8 mouse cellular contexts compared by ENCODE assay signal in the genomic region with DNA sequence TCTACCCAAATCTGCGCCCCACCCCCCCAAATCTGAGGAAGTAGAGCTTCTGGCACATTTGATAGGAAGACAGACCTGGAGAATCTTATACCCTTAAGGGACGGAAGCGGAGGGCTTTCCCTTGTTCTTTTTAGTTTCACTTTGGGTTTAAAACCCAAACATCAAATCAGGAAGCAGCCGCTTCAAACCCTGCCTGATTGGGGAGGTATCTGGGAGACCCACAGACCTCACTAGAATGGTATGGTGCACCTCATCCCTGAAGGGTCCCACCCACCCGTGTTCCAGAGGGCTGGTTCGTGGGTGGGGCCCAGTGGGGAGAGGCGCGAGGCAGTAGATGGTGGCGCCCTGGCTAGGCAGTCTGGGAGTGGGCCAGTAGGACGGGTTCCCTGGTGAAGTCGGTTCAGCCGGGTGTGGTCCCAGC. TPM values are rescaled to one million over a fixed set of nuclear protein-coding genes. Genes with fewer than 3 reads are reported as not detected.
DNase-seq lines count a peak whose midpoint lies in the region; TF ChIP-seq lines count a peak whose summit lies in the region.

No protein-coding gene starts in this region.

- DNase-seq in adrenal gland, postnatal 14 days: peak; percentile 39
- DNase-seq in adrenal gland, postnatal 36 days: no peak
- peak; percentile 43 for DNase-seq in urinary bladder, postnatal 14 days (ENCODE audit: low spot score)
- no peak for DNase-seq in urinary bladder, adult 2 months (ENCODE audit: low spot score)
- DNase-seq in liver, adult 2 months (ENCODE audit: extremely low read depth, low read depth, low spot score): no peak
- peak; percentile 25 to 74 for DNase-seq in spleen, postnatal 4 days (ENCODE audit: low spot score in 2 of 2)
- DNase-seq in c-Kit-positive CD71-positive TER-119-positive erythroid progenitor cells, embryonic 14.5 days (ENCODE audit: low spot score): no peak
- no peak for DNase-seq in embryo, embryonic 10 days (ENCODE audit: low spot score)

- no peak for TF ChIP-seq CTCF in liver, adult 2 months (IDR thresholded peaks at IDR 0.05; ENCODE audit: low read depth, low read length)

- H3K27me3 ChIP-seq in liver, adult 2 months (ENCODE audit: control insufficient read depth, insufficient read depth, low read length): no peaks in the 10 kb centered on the region

- peak overlapping the region; percentile 44 for H3K4me3 ChIP-seq in liver, adult 2 months (ENCODE audit: insufficient read depth, low read depth, low read length)

- peaks cover 7% of the 10 kb centered on the region for H3K79me2 ChIP-seq in liver, adult 2 months (ENCODE audit: control insufficient read depth, insufficient read depth, low read length)

- 79% methylated on average over 12 of the region's 12 CpGs for WGBS in liver, adult 2 months

- H3K4me1 ChIP-seq in liver, adult 2 months (ENCODE audit: control insufficient read depth, insufficient read depth, low read length): peaks cover 11% of the 10 kb centered on the region

- H3K36me3 ChIP-seq in liver, adult 2 months (ENCODE audit: control insufficient read depth, insufficient read depth, low read length): no peaks in the 10 kb centered on the region

- no peak for TF ChIP-seq POLR2A in liver, adult 2 months (IDR thresholded peaks at IDR 0.05; ENCODE audit: extremely low read depth, insufficient read depth, low read length)

- H3K27ac ChIP-seq in liver, adult 2 months (replicated peaks; ENCODE audit: insufficient read depth, low read depth, low read length): no peak overlapping the region; the same call in 1 of the 2 replicates

- peak overlapping the region; percentile 28 for H3K9ac ChIP-seq in liver, adult 2 months (ENCODE audit: low read depth, low read length)

RNA-seq across cellular contexts. Expression of gene Myl9, which starts 44.7 kb away (rescaled TPM):
- 54.6 and 70.5 TPM in 2 replicates for total RNA-seq in adrenal gland, postnatal 14 days (2021)
- total RNA-seq in adrenal gland, postnatal 36 days (2021): 10 to 100 TPM; 56.2 to 67.3 TPM
- 4,146 and 6,672 TPM in 2 replicates for polyA plus RNA-seq in urinary bladder, adult 2 months (2012; rRNA removed)
- total RNA-seq in liver, adult 2 months (2014; rRNA removed): 5.6 and 6.4 TPM in 2 replicates
- 4.6 and 6.1 TPM in 2 replicates for polyA plus RNA-seq in liver, adult 2 months (2012; rRNA removed)

Comparison
In these comparisons a context has a peak if more than half of its experiments do, and no peak if none do; other contexts are left out.
1. DNase-seq: peak in adrenal gland, postnatal 14 days (single experiment), urinary bladder, postnatal 14 days (single experiment) and spleen, postnatal 4 days (2 of 2); none in adrenal gland, postnatal 36 days (0 of 2), urinary bladder, adult 2 months (single experiment), liver, adult 2 months (single experiment), c-Kit-positive CD71-positive TER-119-positive erythroid progenitor cells, embryonic 14.5 days (single experiment) and embryo, embryonic 10 days (single experiment).